Mouse (Mus musculus) embryonic facial prominence, embryonic 14.5 days (tissue): ENCODE data around the gene Fbxo41. TPM values are rescaled to one million over a fixed set of nuclear protein-coding genes. Genes with fewer than 3 reads are reported as not detected.

Experiments
- ATAC-seq: fragments of 200-750 bp; cut with Nextera tagmentation; 2 replicates; pipeline ENCODE4 v1.8.0; 2017; ENCODE audit warnings: low read depth, moderate number of reproducible peaks, moderate TSS enrichment
- DNase-seq: peaks from one replicate; pipeline ENCODE4 v3.0.0-alpha.2; 2015; ENCODE audit warnings: low spot score
- H3K27ac ChIP-seq: fragments of 300-500 bp; sonication (generic); replicated peaks from 2 replicates; pipeline ENCODE4 v1.5.1; 2014; ENCODE audit warnings: low read depth, mild to moderate bottlenecking, low read length, moderate library complexity
- H3K27me3 ChIP-seq: fragments of 300-500 bp; sonication (generic); replicated peaks from 2 replicates; pipeline ENCODE4 v1.6.1; 2014; ENCODE audit warnings: low read length; ENCODE audit not compliant: control insufficient read depth, insufficient read depth
- H3K36me3 ChIP-seq: fragments of 300-500 bp; sonication (generic); 2 replicates; pipeline ENCODE4 v1.6.1; 2014; ENCODE audit warnings: low read length, mixed read lengths; ENCODE audit not compliant: control insufficient read depth, insufficient read depth
- H3K4me1 ChIP-seq: fragments of 300-500 bp; sonication (generic); 2 replicates; pipeline ENCODE4 v1.6.1; 2014; ENCODE audit warnings: antibody characterized with exemption, low read length; ENCODE audit not compliant: control insufficient read depth, insufficient read depth
- H3K4me2 ChIP-seq: fragments of 300-500 bp; sonication (generic); 2 replicates; pipeline ENCODE4 v1.6.1; 2014; ENCODE audit warnings: low read depth, mild to moderate bottlenecking, low read length, moderate library complexity, mixed read lengths
- H3K4me3 ChIP-seq: fragments of 300-500 bp; sonication (generic); 2 replicates; pipeline ENCODE4 v1.5.1; 2014; ENCODE audit warnings: low read depth, mild to moderate bottlenecking, low read length
- H3K9ac ChIP-seq: fragments of 300-500 bp; sonication (generic); 2 replicates; pipeline ENCODE4 v1.6.1; 2014; ENCODE audit warnings: low read depth, mild to moderate bottlenecking, low read length, moderate library complexity, mixed read lengths
- H3K9me3 ChIP-seq: fragments of 300-500 bp; sonication (generic); 2 replicates; pipeline ENCODE4 v1.6.1; 2016; ENCODE audit warnings: low read length; ENCODE audit not compliant: control insufficient read depth
- WGBS: fragments of 180-500 bp; shearing (Covaris S2); extraction: QIAGEN DNeasy Blood & Tissue Kit; methylation state at CpG from one replicate; pipeline ENCODE4 v1.1.7; 2014; 5-methylcytosine and 5-hydroxymethylcytosine counted together
- polyA plus RNA-seq: library from polyadenylated mRNA; unstranded; fragments of >200 nt; fragmentation: Nextera tagmentation; extraction: Ambion mirVana; gene quantifications from 2 replicates; pipeline ENCODE4 v1.2.1, GENCODE M21; 2014

Fbxo41 gene
- polyA plus RNA-seq, 1 experiment from 2014 or later: 0.49 TPM

GRCm38 (mm10) chr6:85513531-85513910 is 10.7 kb upstream of the Fbxo41 start, which contains the start of gene Egr4:
Gene Egr4, minus strand, starts transcription at chr6:85513589.
- peak within 1 kb of the TSS; percentile 42 for H3K9ac ChIP-seq
- 2% methylated on average over 35 of the region's 38 CpGs for WGBS
- peaks cover 14% of the 10 kb centered on the region; the same call in 1 of the 2 replicates for H3K4me1 ChIP-seq
- peak; percentile 54 for DNase-seq
- peak within 1 kb of the TSS; percentile 46 for H3K4me3 ChIP-seq
- H3K27ac ChIP-seq: no peak within 1 kb of the TSS
- peak; percentile 63 for ATAC-seq
- peak within 1 kb of the TSS; percentile 81 for H3K4me2 ChIP-seq
- H3K36me3 ChIP-seq: no peaks in the 10 kb centered on the region
- H3K9me3 ChIP-seq: no peaks in the 10 kb centered on the region
- peaks cover 75% of the 10 kb centered on the region for H3K27me3 ChIP-seq

GRCm38 (mm10) chr6:85512577-85513530 is 10.1 kb upstream of the Fbxo41 start:
- WGBS: under 1% methylated on average over 36 of the region's 90 CpGs
- Histone ChIP-seq H3K27ac (no peak overlapping the region), H3K4me2 (peak overlapping the region; percentile 81), H3K9ac (peak overlapping the region; percentile 42), H3K27me3 (peaks cover 75% of the 10 kb centered on the region), H3K36me3 (no peaks in the 10 kb centered on the region), H3K4me1 (peaks cover 14% of the 10 kb centered on the region; the same call in 1 of the 2 replicates), H3K4me3 (peak overlapping the region; percentile 46), H3K9me3 (no peaks in the 10 kb centered on the region)
- ATAC-seq: no peak
- DNase-seq: no peak

DNA sequence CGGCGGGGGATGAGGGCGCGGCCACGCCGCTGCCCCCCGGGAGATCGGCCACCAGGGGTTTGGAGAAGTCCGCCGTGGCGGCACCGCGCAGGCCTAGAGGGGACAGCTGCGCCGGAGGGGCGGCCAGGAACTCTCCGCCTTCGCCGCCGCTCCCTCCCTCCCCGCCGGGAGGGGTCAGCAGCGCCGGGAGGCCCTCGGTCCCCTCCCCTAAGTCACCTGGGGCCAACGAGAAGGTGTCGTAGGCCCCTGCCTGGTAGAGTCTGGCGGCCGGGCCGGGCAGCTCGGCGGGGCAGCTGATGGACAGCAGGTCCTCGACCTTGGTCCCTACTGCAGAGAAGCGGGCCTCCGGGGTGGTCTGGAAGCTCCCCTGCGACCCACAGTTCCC is 9.3 kb upstream of the Fbxo41 start:
- Histone ChIP-seq H3K4me3 (peak overlapping the region; percentile 46), H3K9ac (no peak overlapping the region), H3K9me3 (no peaks in the 10 kb centered on the region), H3K4me2 (peak overlapping the region; percentile 81), H3K4me1 (peaks cover 14% of the 10 kb centered on the region; the same call in 1 of the 2 replicates), H3K36me3 (no peaks in the 10 kb centered on the region), H3K27ac (no peak overlapping the region), H3K27me3 (peaks cover 78% of the 10 kb centered on the region)
- 0 out of 2 replicates have a peak, but pooled peaks have one; percentile 7 for ATAC-seq
- DNase-seq: no peak
- 1% methylated on average over 14 of the region's 36 CpGs for WGBS

GRCm38 (mm10) chr6:85511286-85512055 is 8.7 kb upstream of the Fbxo41 start:
- ATAC-seq (0 out of 2 replicates have a peak, but pooled peaks have one; percentile 34), DNase-seq (peak; percentile 48)
- Histone ChIP-seq H3K36me3 (no peaks in the 10 kb centered on the region), H3K9ac (no peak overlapping the region), H3K4me2 (peak overlapping the region; percentile 81), H3K9me3 (no peaks in the 10 kb centered on the region), H3K4me1 (peaks cover 14% of the 10 kb centered on the region; the same call in 1 of the 2 replicates), H3K27me3 (peaks cover 78% of the 10 kb centered on the region), H3K27ac (no peak overlapping the region), H3K4me3 (peak overlapping the region; percentile 46)
- under 1% methylated on average over 27 of the region's 88 CpGs for WGBS

- ATAC-seq: no peak
- H3K4me2 ChIP-seq: no peak overlapping the region
- no peaks in the 10 kb centered on the region for H3K36me3 ChIP-seq
- H3K4me3 ChIP-seq: no peak overlapping the region
- peaks cover 70% of the 10 kb centered on the region for H3K27me3 ChIP-seq
- H3K27ac ChIP-seq: no peak overlapping the region
- DNase-seq: peak; percentile 53
- H3K9ac ChIP-seq: no peak overlapping the region
- WGBS: under 1% methylated on average over 6 of the region's 6 CpGs
- H3K4me1 ChIP-seq: peaks cover 14% of the 10 kb centered on the region; the same call in 1 of the 2 replicates
- no peaks in the 10 kb centered on the region for H3K9me3 ChIP-seq
Measured at GRCm38 (mm10) chr6:85510476-85510875, 7.7 kb upstream of the Fbxo41 start.

GRCm38 (mm10) chr6:85508602-85509001 is 5.8 kb upstream of the Fbxo41 start:
- H3K4me1 ChIP-seq: peaks cover 11% of the 10 kb centered on the region; the same call in 1 of the 2 replicates
- ATAC-seq (no peak), DNase-seq (no peak)
- WGBS: 43% methylated on average over 5 of the region's 5 CpGs
- H3K27ac ChIP-seq: no peak overlapping the region
- no peaks in the 10 kb centered on the region for H3K36me3 ChIP-seq
- no peak overlapping the region for H3K4me2 ChIP-seq
- H3K4me3 ChIP-seq: no peak overlapping the region
- H3K9ac ChIP-seq: no peak overlapping the region
- H3K9me3 ChIP-seq: no peaks in the 10 kb centered on the region
- peaks cover 56% of the 10 kb centered on the region for H3K27me3 ChIP-seq

- DNase-seq (no peak), ATAC-seq (no peak)
- Histone ChIP-seq H3K27me3 (peaks cover 19% of the 10 kb centered on the region), H3K4me1 (no peaks in the 10 kb centered on the region), H3K27ac (no peak overlapping the region), H3K9ac (no peak overlapping the region), H3K4me2 (no peak overlapping the region), H3K36me3 (no peaks in the 10 kb centered on the region), H3K4me3 (no peak overlapping the region), H3K9me3 (no peaks in the 10 kb centered on the region)
- WGBS: 81% methylated on average over 2 of the region's 2 CpGs
Measured at GRCm38 (mm10) chr6:85504908-85505307, 2.1 kb upstream of the Fbxo41 start.

- peak overlapping the region; percentile 70 for H3K9ac ChIP-seq
- H3K27me3 ChIP-seq: 0 out of 2 replicates have a peak, but pooled peaks cover 5% of the 10 kb centered on the region
- peak overlapping the region; percentile 73 for H3K4me3 ChIP-seq
- no peak overlapping the region for H3K27ac ChIP-seq
- H3K9me3 ChIP-seq: no peaks in the 10 kb centered on the region
- H3K4me2 ChIP-seq: peak overlapping the region; percentile 95
- WGBS: 0% methylated on average over 14 of the region's 37 CpGs
- peak; percentile 9 for DNase-seq
- H3K36me3 ChIP-seq: no peaks in the 10 kb centered on the region
- peak; percentile 76 for ATAC-seq
- H3K4me1 ChIP-seq: no peaks in the 10 kb centered on the region
Measured at GRCm38 (mm10) chr6:85502103-85502910, 487 bp downstream of the Fbxo41 start.
